In the genomic region with DNA sequence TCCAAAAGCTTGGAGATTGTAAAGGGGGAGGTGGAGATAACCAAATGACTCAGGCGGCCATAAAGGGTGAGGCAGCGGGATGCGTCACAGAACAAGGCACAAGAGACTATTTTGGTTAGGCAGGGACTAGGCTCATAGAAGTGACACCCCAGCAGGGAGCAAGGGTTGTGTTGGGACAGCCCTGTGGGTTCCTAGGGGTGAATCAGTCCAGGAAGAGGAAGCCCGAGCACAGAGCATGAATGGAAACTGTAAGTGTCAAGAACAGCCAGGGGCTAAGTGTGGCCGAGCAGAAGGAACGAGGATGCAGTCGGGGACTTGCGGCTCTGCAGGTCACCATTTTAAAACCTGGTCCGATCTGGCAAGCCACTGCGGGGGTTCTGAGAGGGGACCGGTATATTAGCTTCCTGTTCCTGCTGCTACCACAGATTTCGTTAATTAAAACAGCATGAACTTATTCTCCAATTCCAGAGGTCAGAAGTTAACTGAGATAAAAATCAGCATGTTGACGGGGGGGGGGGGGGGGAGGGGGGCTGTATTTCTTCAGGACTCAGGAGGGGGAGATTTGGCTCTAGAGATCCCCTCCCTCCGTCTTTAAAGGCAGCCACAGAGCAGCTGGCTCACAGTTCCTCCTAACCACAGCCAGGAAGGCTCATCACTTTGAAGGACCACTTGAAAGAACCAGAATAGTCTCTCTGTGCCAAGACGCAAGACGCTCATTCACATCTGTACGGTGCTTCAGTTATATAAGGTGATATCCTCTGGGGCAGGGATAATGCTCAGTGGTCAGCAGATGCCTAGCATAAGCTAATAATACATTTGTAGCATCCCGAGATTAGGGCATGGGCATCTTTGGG, we compare ENCODE assay signal across 8 mouse cellular contexts. TPM values are rescaled to one million over a fixed set of nuclear protein-coding genes. Genes with fewer than 3 reads are reported as not detected.
DNase-seq lines count a peak whose midpoint lies in the region; ATAC-seq lines count a peak whose summit lies in the region.

No protein-coding gene starts in this region.

- no peaks in the 10 kb centered on the region for H3K27me3 ChIP-seq in intestine, embryonic 15.5 days (replicated peaks)

- no peak overlapping the region for H3K4me2 ChIP-seq in intestine, embryonic 15.5 days (replicated peaks)

- H3K9me3 ChIP-seq in intestine, embryonic 15.5 days: no peaks in the 10 kb centered on the region

- H3K36me3 ChIP-seq in intestine, embryonic 15.5 days: no peaks in the 10 kb centered on the region

- H3K4me1 ChIP-seq in intestine, embryonic 15.5 days (replicated peaks): peaks cover 14% of the 10 kb centered on the region

- peak; percentile 23; the same call in 1 of the 2 replicates for ATAC-seq in intestine, embryonic 15.5 days
- ATAC-seq in monocyte, adult 5-6 weeks (replicated peaks; ENCODE audit: insufficient number of reproducible peaks, low FRiP score, low TSS enrichment, poor library complexity, severe bottlenecking): peak; percentile 77

- no peak overlapping the region for H3K9ac ChIP-seq in intestine, embryonic 15.5 days

- no peak overlapping the region for H3K27ac ChIP-seq in intestine, embryonic 15.5 days

- intact Hi-C loops in left cerebral cortex, postnatal 25 days (cut with DNase I): no loop called here

- H3K4me3 ChIP-seq in intestine, embryonic 15.5 days (replicated peaks): no peak overlapping the region

- 26% methylated on average over 18 of the region's 18 CpGs for WGBS in intestine, embryonic 15.5 days

- peak; percentile 12 for DNase-seq in gastrocnemius, adult 18-20 months (ENCODE audit: low spot score)
- no peak for DNase-seq in gastrocnemius, postnatal 10 days
- peak; percentile 56 to 62 for DNase-seq in B cell, adult 2 months
- DNase-seq in embryo, embryonic 10 days (ENCODE audit: low spot score): peak; percentile 28
- no peak for DNase-seq in testis, postnatal 14 days (ENCODE audit: low spot score)
- no peak for DNase-seq in left cerebral cortex, postnatal 25 days (ENCODE audit: low spot score in 2 of 2)

RNA-seq across cellular contexts. Expression of gene Acap2, which starts 34.6 kb away (rescaled TPM):
- 1 to 10 TPM; 6.9 to 9.3 TPM for total RNA-seq in gastrocnemius, adult 18-20 months (2021)
- total RNA-seq in gastrocnemius, postnatal 10 days (2021): 10 to 100 TPM; 21.1 to 23.8 TPM
- 17.4 and 18.6 TPM in 2 replicates for polyA plus RNA-seq in intestine, embryonic 15.5 days (2015; fragmentation: Nextera tagmentation; extraction: Ambion mirVana)
- 89.4 to 118 TPM (median 107 TPM) in 3 replicates for total RNA-seq in monocyte, adult 5-6 weeks (2017)
- total RNA-seq in left cerebral cortex, postnatal 25 days (2021): 100 to 1,000 TPM; 110 to 121 TPM

RNA-seq across cellular contexts. Expression of gene Ppp1r2, which starts 39.4 kb away (rescaled TPM):
- 10 to 100 TPM; 83.4 to 98.3 TPM for total RNA-seq in gastrocnemius, adult 18-20 months (2021)
- total RNA-seq in gastrocnemius, postnatal 10 days (2021): 10 to 100 TPM; 76.9 to 79.3 TPM
- 74.4 and 84.6 TPM in 2 replicates for polyA plus RNA-seq in intestine, embryonic 15.5 days (2015; fragmentation: Nextera tagmentation; extraction: Ambion mirVana)
- 79.6 to 110 TPM (median 91.3 TPM) in 3 replicates for total RNA-seq in monocyte, adult 5-6 weeks (2017)
- 100 to 1,000 TPM in 1 of 2 experiments, 10 to 100 TPM in 1; 95.9 to 112 TPM for total RNA-seq in left cerebral cortex, postnatal 25 days (2021)

Comparison
In these comparisons a context has a peak if more than half of its experiments do, and no peak if none do; other contexts are left out.
1. DNase-seq: peak in gastrocnemius, adult 18-20 months (single experiment), B cell, adult 2 months (2 of 2) and embryo, embryonic 10 days (single experiment); none in gastrocnemius, postnatal 10 days (single experiment), testis, postnatal 14 days (single experiment) and left cerebral cortex, postnatal 25 days (0 of 2).